Mouse (Mus musculus): ENCODE data around the gene Traf1. TPM values are rescaled to one million over a fixed set of nuclear protein-coding genes. Genes with fewer than 3 reads are reported as not detected.
A peak's percentile ranks its signal among the peaks of the same experiment; 100 is the strongest.

The Traf1 gene
- 3.7 and 4.3 TPM in 2 replicates for polyA plus RNA-seq (2014; fragmentation: Nextera tagmentation; extraction: Ambion mirVana)

DNA sequence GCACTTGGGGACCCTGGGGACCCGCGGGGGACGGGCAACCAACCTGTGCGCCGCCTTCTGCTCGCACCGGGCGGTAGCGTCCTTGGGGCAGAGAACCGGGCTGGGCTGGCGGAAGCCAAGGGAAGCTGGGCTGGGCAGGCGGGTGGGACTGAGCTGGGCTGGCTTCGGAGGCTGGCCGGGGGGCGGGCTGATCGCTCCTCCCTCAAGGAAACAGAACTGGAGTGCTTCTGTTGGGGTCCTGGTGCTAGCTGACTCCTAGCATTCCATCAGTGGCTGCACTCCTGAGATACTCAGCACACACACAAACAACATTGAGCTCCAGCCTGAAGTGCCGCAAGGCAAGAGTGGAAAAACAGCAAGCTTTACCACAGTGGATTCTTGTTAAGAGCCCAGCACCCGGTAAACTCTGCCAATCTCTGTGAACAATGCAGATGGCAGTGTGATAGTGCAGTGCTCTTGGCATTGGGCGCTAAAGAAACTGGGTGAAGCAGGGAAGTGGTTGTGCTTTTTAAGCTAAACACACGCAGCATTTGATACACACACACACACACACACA is at the start of gene Traf1:
TSS of gene Traf1 (minus strand) at position 292 of the 556 bp plus-strand sequence.
- Histone ChIP-seq H3K4me3 (ENCODE audit: low read depth, low read length) (peak within 1 kb of the TSS; percentile 22), H3K36me3 (ENCODE audit: control insufficient read depth, insufficient read depth, low read length) (no peaks in the 10 kb centered on the region), H3K4me1 (ENCODE audit: control insufficient read depth, insufficient read depth, low read length) (peaks cover 10% of the 10 kb centered on the region; the same call in 1 of the 2 replicates), H3K27ac (ENCODE audit: low read length) (peak within 1 kb of the TSS; percentile 30; the same call in 1 of the 2 replicates), H3K9ac (replicated peaks; ENCODE audit: low read depth, low read length) (no peak within 1 kb of the TSS; the same call in 1 of the 2 replicates), H3K27me3 (ENCODE audit: control insufficient read depth, insufficient read depth, low read length) (no peaks in the 10 kb centered on the region), H3K9me3 (ENCODE audit: control insufficient read depth, low read depth, low read length) (no peaks in the 10 kb centered on the region), H3K4me2 (replicated peaks; ENCODE audit: low read depth, low read length) (peak within 1 kb of the TSS; percentile 44)
- ATAC-seq (ENCODE audit: insufficient number of reproducible peaks, insufficient read depth, low FRiP score, low read depth) = peak; percentile 71; the same call in 1 of the 2 replicates
- WGBS = 12% methylated on average over 20 of the region's 20 CpGs

DNA sequence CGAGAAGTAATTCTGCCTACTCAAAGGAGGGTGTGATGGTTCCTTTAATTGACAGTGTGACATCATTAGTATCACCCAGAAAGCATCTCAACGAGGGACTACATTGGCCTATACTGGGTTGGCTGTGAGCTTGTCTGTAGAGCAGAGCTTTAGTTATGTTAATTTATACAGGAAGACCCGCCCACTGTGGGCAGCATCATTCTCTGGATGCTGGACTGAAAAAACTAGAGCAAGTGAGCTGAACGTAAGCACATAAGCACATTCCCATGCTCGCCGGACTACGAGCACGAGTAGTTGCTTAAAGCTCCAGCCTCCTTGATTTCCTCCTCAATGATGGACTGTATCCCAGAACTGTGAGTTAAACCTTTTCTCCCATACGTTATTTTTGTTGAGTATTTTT is 37.4 kb upstream of the Traf1 start:
- 82% methylated on average over 9 of the region's 9 CpGs for WGBS

DNA sequence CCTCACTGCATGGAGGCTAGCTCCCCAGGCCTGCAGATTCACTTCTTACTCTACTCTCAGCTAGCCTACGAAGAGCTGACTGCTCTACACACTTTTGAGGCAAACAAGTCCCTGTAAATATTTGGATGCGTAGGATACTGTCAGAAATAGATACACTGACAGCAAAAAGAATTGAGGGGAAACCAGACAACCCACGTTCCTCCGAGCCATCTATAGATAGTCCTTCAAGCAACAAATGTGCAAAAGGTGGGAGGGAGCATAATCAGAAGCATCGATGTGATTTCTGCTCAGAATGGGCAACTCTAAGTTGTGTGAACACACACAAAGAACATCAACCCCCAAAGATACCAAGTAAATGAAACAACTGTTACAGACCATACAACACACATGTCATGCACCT is 34.9 kb upstream of the Traf1 start:
- no peaks in the 10 kb centered on the region for H3K4me1 ChIP-seq (ENCODE audit: control insufficient read depth, insufficient read depth, low read length)
- no peak for ATAC-seq (ENCODE audit: insufficient number of reproducible peaks, insufficient read depth, low FRiP score, low read depth)
- H3K27ac ChIP-seq (ENCODE audit: low read length) = no peak overlapping the region
- no peaks in the 10 kb centered on the region for H3K9me3 ChIP-seq (ENCODE audit: control insufficient read depth, low read depth, low read length)
- WGBS = 81% methylated on average over 5 of the region's 5 CpGs
- H3K4me2 ChIP-seq (replicated peaks; ENCODE audit: low read depth, low read length) = no peak overlapping the region
- no peaks in the 10 kb centered on the region for H3K27me3 ChIP-seq (ENCODE audit: control insufficient read depth, insufficient read depth, low read length)
- H3K9ac ChIP-seq (replicated peaks; ENCODE audit: low read depth, low read length) = no peak overlapping the region
- H3K36me3 ChIP-seq (ENCODE audit: control insufficient read depth, insufficient read depth, low read length) = no peaks in the 10 kb centered on the region
- H3K4me3 ChIP-seq (ENCODE audit: low read depth, low read length) = no peak overlapping the region

More for the DNA sequence above, 37.4 kb upstream of the Traf1 start:
- Histone ChIP-seq H3K27me3 (ENCODE audit: control insufficient read depth, insufficient read depth, low read length) (no peaks in the 10 kb centered on the region), H3K9me3 (ENCODE audit: control insufficient read depth, low read depth, low read length) (no peaks in the 10 kb centered on the region), H3K4me3 (ENCODE audit: low read depth, low read length) (no peak overlapping the region), H3K36me3 (ENCODE audit: control insufficient read depth, insufficient read depth, low read length) (no peaks in the 10 kb centered on the region), H3K27ac (ENCODE audit: low read length) (no peak overlapping the region), H3K4me1 (ENCODE audit: control insufficient read depth, insufficient read depth, low read length) (no peaks in the 10 kb centered on the region), H3K9ac (replicated peaks; ENCODE audit: low read depth, low read length) (no peak overlapping the region), H3K4me2 (replicated peaks; ENCODE audit: low read depth, low read length) (no peak overlapping the region)
- no peak for ATAC-seq (ENCODE audit: insufficient number of reproducible peaks, insufficient read depth, low FRiP score, low read depth)

DNA sequence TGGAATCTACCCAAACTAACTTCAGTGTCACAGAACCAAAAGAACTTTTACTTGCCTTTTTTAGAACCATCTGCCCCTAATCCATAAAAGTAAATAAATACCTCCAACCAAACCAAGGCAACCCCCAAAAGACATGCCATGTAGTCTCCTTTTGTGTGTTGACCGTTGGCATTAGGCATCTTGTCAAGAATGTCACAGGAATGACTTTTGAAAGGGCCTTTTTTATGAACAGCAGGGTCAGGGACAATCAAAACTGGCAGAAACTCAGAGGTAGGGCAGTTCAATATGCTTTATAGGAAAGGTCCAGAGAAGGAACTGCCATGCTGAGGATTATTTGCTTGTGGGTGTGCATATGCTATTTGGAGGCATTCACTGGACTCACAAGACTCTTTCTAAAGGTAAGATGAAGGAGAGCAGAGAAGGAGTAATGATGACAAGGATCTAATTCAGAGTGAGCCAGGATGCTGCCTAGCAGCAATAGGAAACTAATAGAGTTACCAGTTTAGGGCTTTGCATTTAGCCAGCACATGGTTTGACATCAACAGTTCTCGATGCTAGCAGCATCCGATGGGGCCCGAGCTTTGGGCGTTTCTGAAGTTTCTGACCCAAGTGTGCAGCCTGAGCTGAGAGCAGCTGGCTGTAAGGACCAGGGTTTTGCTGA is 32.3 kb upstream of the Traf1 start:
- H3K9ac ChIP-seq (replicated peaks; ENCODE audit: low read depth, low read length) = no peak overlapping the region
- no peaks in the 10 kb centered on the region for H3K4me1 ChIP-seq (ENCODE audit: control insufficient read depth, insufficient read depth, low read length)
- H3K27ac ChIP-seq (ENCODE audit: low read length) = no peak overlapping the region
- H3K4me2 ChIP-seq (replicated peaks; ENCODE audit: low read depth, low read length) = no peak overlapping the region
- H3K9me3 ChIP-seq (ENCODE audit: control insufficient read depth, low read depth, low read length) = no peaks in the 10 kb centered on the region
- ATAC-seq (ENCODE audit: insufficient number of reproducible peaks, insufficient read depth, low FRiP score, low read depth) = no peak
- no peaks in the 10 kb centered on the region for H3K36me3 ChIP-seq (ENCODE audit: control insufficient read depth, insufficient read depth, low read length)
- WGBS = 83% methylated on average over 5 of the region's 5 CpGs
- no peaks in the 10 kb centered on the region for H3K27me3 ChIP-seq (ENCODE audit: control insufficient read depth, insufficient read depth, low read length)
- no peak overlapping the region for H3K4me3 ChIP-seq (ENCODE audit: low read depth, low read length)

DNA sequence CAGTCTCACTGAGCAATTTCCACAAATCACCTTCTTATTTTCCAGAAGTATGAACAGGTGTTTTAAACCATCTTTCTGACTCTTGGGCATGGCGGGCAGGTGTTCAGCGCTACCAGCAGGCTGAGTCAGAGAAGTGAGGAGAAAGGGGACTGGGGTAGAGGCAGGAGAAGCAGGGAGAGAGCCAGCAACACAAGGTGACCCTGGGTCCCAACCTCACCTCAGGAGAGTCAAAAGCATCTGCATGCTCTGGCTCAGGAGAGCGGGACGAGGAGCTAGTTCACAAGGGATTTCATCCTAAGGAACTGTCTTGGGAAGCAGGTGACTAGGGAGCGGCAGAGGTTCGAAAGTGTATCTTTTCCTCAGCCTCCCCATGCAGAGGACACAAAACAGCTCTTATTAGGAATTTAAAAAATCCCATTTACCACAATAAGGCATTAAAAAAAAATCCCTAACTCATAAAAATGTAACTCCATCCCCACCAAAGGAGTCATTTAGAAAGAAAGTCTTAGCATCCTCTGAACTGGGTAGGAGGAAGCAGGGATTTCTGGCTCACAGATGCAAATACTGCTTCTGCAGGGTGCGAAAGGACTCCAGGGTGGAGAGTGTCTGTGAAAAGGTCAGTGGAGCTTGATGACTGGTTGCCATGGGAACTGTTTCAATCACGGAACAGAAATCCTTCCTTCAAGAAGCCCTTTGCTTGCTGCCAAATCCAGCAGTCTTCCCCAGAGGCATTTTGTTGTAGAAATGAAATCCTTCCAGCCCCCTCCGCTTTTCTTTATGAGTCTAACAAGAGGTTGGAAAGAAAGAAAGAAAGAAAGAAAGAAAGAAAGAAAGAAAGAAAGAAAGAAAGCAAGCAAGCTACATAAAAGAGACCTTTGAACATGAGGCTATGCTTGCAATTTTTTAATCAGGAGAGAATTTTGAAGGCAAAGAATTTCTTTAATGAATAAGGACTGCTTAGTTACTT is 31.4 kb upstream of the Traf1 start:
- Histone ChIP-seq H3K27ac (ENCODE audit: low read length) (no peak overlapping the region), H3K4me3 (ENCODE audit: low read depth, low read length) (no peak overlapping the region), H3K4me2 (replicated peaks; ENCODE audit: low read depth, low read length) (no peak overlapping the region), H3K36me3 (ENCODE audit: control insufficient read depth, insufficient read depth, low read length) (no peaks in the 10 kb centered on the region), H3K27me3 (ENCODE audit: control insufficient read depth, insufficient read depth, low read length) (no peaks in the 10 kb centered on the region), H3K4me1 (ENCODE audit: control insufficient read depth, insufficient read depth, low read length) (no peaks in the 10 kb centered on the region), H3K9ac (replicated peaks; ENCODE audit: low read depth, low read length) (no peak overlapping the region), H3K9me3 (ENCODE audit: control insufficient read depth, low read depth, low read length) (no peaks in the 10 kb centered on the region)
- ATAC-seq (ENCODE audit: insufficient number of reproducible peaks, insufficient read depth, low FRiP score, low read depth) = no peak
- WGBS = 18% methylated on average over 9 of the region's 9 CpGs

DNA sequence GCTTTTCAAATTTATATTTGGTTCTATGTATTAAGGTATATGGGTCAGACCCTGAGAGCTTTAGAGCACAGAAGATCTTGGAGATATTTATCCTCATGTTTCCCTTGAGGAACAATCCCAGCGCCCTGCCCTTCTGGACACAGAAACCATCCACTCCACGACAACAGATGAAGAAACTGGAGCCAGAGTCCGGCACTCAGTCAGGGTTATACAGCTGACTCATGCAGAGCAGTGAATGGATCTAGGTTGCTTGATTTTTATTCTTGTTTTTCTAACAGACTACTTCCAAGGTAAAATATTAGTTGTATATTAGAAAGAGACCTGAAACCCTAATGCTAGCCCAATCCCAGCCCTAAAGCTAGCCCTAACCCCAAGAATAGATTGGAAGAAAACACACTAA is 30.4 kb upstream of the Traf1 start:
- no peaks in the 10 kb centered on the region for H3K9me3 ChIP-seq (ENCODE audit: control insufficient read depth, low read depth, low read length)
- no peaks in the 10 kb centered on the region for H3K27me3 ChIP-seq (ENCODE audit: control insufficient read depth, insufficient read depth, low read length)
- no peak overlapping the region for H3K27ac ChIP-seq (ENCODE audit: low read length)
- no peak overlapping the region for H3K4me2 ChIP-seq (replicated peaks; ENCODE audit: low read depth, low read length)
- ATAC-seq (ENCODE audit: insufficient number of reproducible peaks, insufficient read depth, low FRiP score, low read depth) = no peak
- 72% methylated on average over 3 of the region's 3 CpGs for WGBS
- H3K9ac ChIP-seq (replicated peaks; ENCODE audit: low read depth, low read length) = no peak overlapping the region
- H3K36me3 ChIP-seq (ENCODE audit: control insufficient read depth, insufficient read depth, low read length) = no peaks in the 10 kb centered on the region
- H3K4me1 ChIP-seq (ENCODE audit: control insufficient read depth, insufficient read depth, low read length) = no peaks in the 10 kb centered on the region
- no peak overlapping the region for H3K4me3 ChIP-seq (ENCODE audit: low read depth, low read length)

DNA sequence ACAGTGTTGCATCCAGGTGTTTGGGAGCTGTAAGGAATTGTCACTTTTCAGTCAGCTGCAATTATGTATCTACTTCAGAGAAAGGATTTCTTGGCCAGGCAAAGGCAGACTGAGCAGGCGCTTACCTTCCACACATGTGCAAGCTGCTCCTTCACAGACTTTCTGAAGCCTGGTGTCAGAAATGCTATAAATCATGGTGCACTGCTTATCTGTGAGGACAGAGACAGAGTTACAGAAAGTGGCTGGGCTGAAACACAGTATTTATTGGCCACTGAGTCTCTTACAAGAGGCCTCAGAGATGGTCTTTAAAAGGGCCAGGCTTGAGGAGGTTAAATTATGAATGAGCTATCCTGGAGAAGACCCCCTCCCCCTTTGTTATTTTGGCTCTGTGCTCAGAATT is 28.2 kb upstream of the Traf1 start:
- WGBS = 60% methylated on average over 1 of the region's 1 CpGs
- Histone ChIP-seq H3K9me3 (ENCODE audit: control insufficient read depth, low read depth, low read length) (no peaks in the 10 kb centered on the region), H3K9ac (replicated peaks; ENCODE audit: low read depth, low read length) (no peak overlapping the region), H3K36me3 (ENCODE audit: control insufficient read depth, insufficient read depth, low read length) (no peaks in the 10 kb centered on the region), H3K4me1 (ENCODE audit: control insufficient read depth, insufficient read depth, low read length) (no peaks in the 10 kb centered on the region), H3K27me3 (ENCODE audit: control insufficient read depth, insufficient read depth, low read length) (no peaks in the 10 kb centered on the region), H3K4me2 (replicated peaks; ENCODE audit: low read depth, low read length) (no peak overlapping the region), H3K27ac (ENCODE audit: low read length) (no peak overlapping the region), H3K4me3 (ENCODE audit: low read depth, low read length) (no peak overlapping the region)
- ATAC-seq (ENCODE audit: insufficient number of reproducible peaks, insufficient read depth, low FRiP score, low read depth) = no peak

DNA sequence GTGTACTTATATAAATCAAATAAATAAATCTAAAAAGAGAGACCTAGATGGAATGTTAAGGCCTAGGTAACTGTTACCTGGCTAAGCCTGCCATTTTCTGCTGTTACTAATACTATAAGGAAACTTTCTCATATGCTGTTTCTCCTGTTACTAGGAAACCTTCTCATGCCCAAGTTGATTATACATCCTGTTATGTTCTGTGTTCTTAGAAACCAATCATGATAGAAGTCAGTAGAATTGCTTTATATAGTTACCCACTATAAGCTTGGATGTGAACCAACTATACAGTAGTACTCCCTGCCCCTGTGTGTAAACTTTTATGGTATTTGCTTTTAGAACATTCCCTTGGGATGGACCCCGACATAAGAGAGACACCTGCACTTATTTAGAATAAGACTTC is 26.0 kb upstream of the Traf1 start:
- H3K4me3 ChIP-seq (ENCODE audit: low read depth, low read length) = no peak overlapping the region
- ATAC-seq (ENCODE audit: insufficient number of reproducible peaks, insufficient read depth, low FRiP score, low read depth) = no peak
- 51% methylated on average over 1 of the region's 1 CpGs for WGBS
- H3K4me2 ChIP-seq (replicated peaks; ENCODE audit: low read depth, low read length) = no peak overlapping the region
- H3K9me3 ChIP-seq (ENCODE audit: control insufficient read depth, low read depth, low read length) = no peaks in the 10 kb centered on the region
- H3K4me1 ChIP-seq (ENCODE audit: control insufficient read depth, insufficient read depth, low read length) = peaks cover 4% of the 10 kb centered on the region; the same call in 1 of the 2 replicates
- no peak overlapping the region for H3K27ac ChIP-seq (ENCODE audit: low read length)
- H3K9ac ChIP-seq (replicated peaks; ENCODE audit: low read depth, low read length) = no peak overlapping the region
- H3K27me3 ChIP-seq (ENCODE audit: control insufficient read depth, insufficient read depth, low read length) = no peaks in the 10 kb centered on the region
- no peaks in the 10 kb centered on the region for H3K36me3 ChIP-seq (ENCODE audit: control insufficient read depth, insufficient read depth, low read length)

Measured in stomach, embryonic 14.5 days (tissue).